Mouse (Mus musculus) left cerebral cortex, adult 11 months (tissue): ENCODE results near the gene Tssk4.

Experiments used
- DNase-seq: peaks from one replicate; pipeline ENCODE4 v3.0.0; 2022; ENCODE audit warnings: low spot score

Gene Tssk4

GRCm38 (mm10) chr14:55649884-55650283 is at the start of gene Tssk4:
Gene Tssk4 (plus strand): TSS chr14:55650184.
- no peak for DNase-seq

GRCm38 (mm10) chr14:55603271-55603632 is 46.7 kb upstream of the Tssk4 start, which contains the start of gene Irf9:
Gene Irf9 (plus strand): TSS chr14:55603571.
- no peak for DNase-seq

GRCm38 (mm10) chr14:55603633-55604576 is 46.1 kb upstream of the Tssk4 start:
- DNase-seq = peak; percentile 85

- DNase-seq = no peak
Observed at GRCm38 (mm10) chr14:55604823-55605222, 45.2 kb upstream of the Tssk4 start.

- DNase-seq = no peak
Observed at GRCm38 (mm10) chr14:55605743-55606459, 44.1 kb upstream of the Tssk4 start.

GRCm38 (mm10) chr14:55608339-55608738 is 41.6 kb upstream of the Tssk4 start:
- no peak for DNase-seq

GRCm38 (mm10) chr14:55613346-55613745 is 36.6 kb upstream of the Tssk4 start:
- DNase-seq = no peak

GRCm38 (mm10) chr14:55614565-55615178 is 35.3 kb upstream of the Tssk4 start:
- DNase-seq = no peak

- no peak for DNase-seq
Observed at GRCm38 (mm10) chr14:55615876-55616275, 34.1 kb upstream of the Tssk4 start.

GRCm38 (mm10) chr14:55616844-55617243 is 33.1 kb upstream of the Tssk4 start:
- no peak for DNase-seq

- no peak for DNase-seq
Observed at GRCm38 (mm10) chr14:55617822-55618221, 32.2 kb upstream of the Tssk4 start, which contains the start of gene Rec8. Gene Rec8 (plus strand): TSS chr14:55618037.

GRCm38 (mm10) chr14:55618486-55619195 is 31.3 kb upstream of the Tssk4 start:
- DNase-seq = no peak

GRCm38 (mm10) chr14:55628077-55628827 is 21.7 kb upstream of the Tssk4 start:
- DNase-seq = no peak

GRCm38 (mm10) chr14:55629312-55629711 is 20.7 kb upstream of the Tssk4 start:
- no peak for DNase-seq

- DNase-seq = no peak
Observed at GRCm38 (mm10) chr14:55634874-55635522, 15.0 kb upstream of the Tssk4 start.

GRCm38 (mm10) chr14:55635523-55636007 is 14.4 kb upstream of the Tssk4 start, which contains the start of gene Ipo4:
Gene Ipo4 (minus strand): TSS chr14:55635957.
- peak; percentile 82 for DNase-seq

- DNase-seq = no peak
Observed at GRCm38 (mm10) chr14:55637795-55638194, 12.2 kb upstream of the Tssk4 start, which contains the start of gene Gm49378. Gene Gm49378 (minus strand): TSS chr14:55637895.

GRCm38 (mm10) chr14:55640816-55641215 is 9.2 kb upstream of the Tssk4 start:
- DNase-seq = no peak

- no peak for DNase-seq
Observed at GRCm38 (mm10) chr14:55641291-55641690, 8.7 kb upstream of the Tssk4 start.

- DNase-seq = no peak
Observed at GRCm38 (mm10) chr14:55642679-55643059, 7.3 kb upstream of the Tssk4 start.
